Mouse (Mus musculus) forebrain, embryonic 11.5 days (tissue): ENCODE measurements around the gene S100a7a. TPM values are rescaled to one million over a fixed set of nuclear protein-coding genes. Genes with fewer than 3 reads are reported as not detected.

Experiments used
- ATAC-seq: fragments of 200-750 bp; cut with Nextera tagmentation; replicated peaks from 2 replicates; pipeline ENCODE4 v1.8.0; 2017; ENCODE audit warnings: moderate TSS enrichment; ENCODE audit not compliant: low FRiP score
- DNase-seq: peaks from one replicate; pipeline ENCODE4 v3.0.0-alpha.2; 2017; ENCODE audit warnings: low spot score
- H3K27ac ChIP-seq: fragments of 300-500 bp; sonication (generic); 2 replicates; pipeline ENCODE4 v1.5.1; 2014; ENCODE audit warnings: low read depth, low read length
- H3K27me3 ChIP-seq: fragments of 300-500 bp; sonication (generic); 2 replicates; pipeline ENCODE4 v1.6.1; 2014; ENCODE audit warnings: mild to moderate bottlenecking, low read length, mixed read lengths; ENCODE audit not compliant: control insufficient read depth, insufficient read depth
- H3K36me3 ChIP-seq: fragments of 300-500 bp; sonication (generic); 2 replicates; pipeline ENCODE4 v1.6.1; 2014; ENCODE audit warnings: mild to moderate bottlenecking, low read length, moderate library complexity, mixed read lengths; ENCODE audit not compliant: control insufficient read depth, insufficient read depth
- H3K4me1 ChIP-seq: fragments of 300-500 bp; sonication (generic); replicated peaks from 2 replicates; pipeline ENCODE4 v1.6.1; 2014; ENCODE audit warnings: low read length, mixed read lengths; ENCODE audit not compliant: control insufficient read depth, insufficient read depth
- H3K4me2 ChIP-seq: fragments of 300-500 bp; sonication (generic); 2 replicates; pipeline ENCODE4 v1.6.1; 2014; ENCODE audit warnings: low read depth, mild to moderate bottlenecking, low read length, moderate library complexity, mixed read lengths; ENCODE audit not compliant: severe bottlenecking
- H3K4me3 ChIP-seq: fragments of 300-500 bp; sonication (generic); 2 replicates; pipeline ENCODE4 v1.5.1; 2014; ENCODE audit warnings: low read depth, low read length
- H3K9ac ChIP-seq: fragments of 300-500 bp; sonication (generic); 2 replicates; pipeline ENCODE4 v1.6.1; 2014; ENCODE audit warnings: low read length
- H3K9me3 ChIP-seq: fragments of 300-500 bp; sonication (generic); 2 replicates; pipeline ENCODE4 v1.6.1; 2016; ENCODE audit warnings: low read length, mixed read lengths; ENCODE audit not compliant: control insufficient read depth
- WGBS: fragments of 180-500 bp; shearing (Covaris S2); extraction: QIAGEN DNeasy Blood & Tissue Kit; methylation state at CpG from one replicate; pipeline ENCODE4 v1.1.7; 2014; 5-methylcytosine and 5-hydroxymethylcytosine counted together
- polyA plus RNA-seq: library from polyadenylated mRNA; unstranded; fragments of >200 nt; fragmentation: Nextera tagmentation; extraction: Ambion mirVana; gene quantifications from 2 replicates; pipeline ENCODE4 v1.2.1, GENCODE M21; 2014

The S100a7a gene
- polyA plus RNA-seq, 1 experiment from 2014 or later: not detected

DNA sequence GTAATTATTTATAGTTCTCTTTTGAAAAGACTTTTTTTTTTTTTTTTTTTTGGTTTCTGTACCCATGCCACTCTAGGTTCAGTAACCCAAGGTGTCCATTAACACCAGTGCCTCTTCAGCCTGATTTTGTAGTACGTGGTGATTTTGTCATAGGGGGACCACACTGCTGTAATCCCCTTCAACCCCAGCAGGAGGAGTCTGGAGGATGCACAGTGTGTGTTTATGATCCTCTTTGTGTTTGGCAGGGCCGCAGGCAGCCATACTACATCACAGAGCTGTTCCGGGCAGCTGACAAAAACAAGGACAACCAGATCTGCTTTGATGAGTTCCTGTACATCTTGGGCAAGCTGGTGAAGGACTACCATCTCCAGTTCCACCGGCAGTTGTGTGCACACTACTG is 3.6 kb downstream of the S100a7a start:
- WGBS: 80% methylated on average over 4 of the region's 4 CpGs
- Histone ChIP-seq H3K27ac (no peak overlapping the region), H3K4me1 (no peaks in the 10 kb centered on the region), H3K27me3 (no peaks in the 10 kb centered on the region), H3K4me3 (no peak overlapping the region), H3K36me3 (no peaks in the 10 kb centered on the region), H3K9ac (no peak overlapping the region), H3K9me3 (no peaks in the 10 kb centered on the region), H3K4me2 (no peak overlapping the region)
- DNase-seq (no peak), ATAC-seq (no peak)

DNA sequence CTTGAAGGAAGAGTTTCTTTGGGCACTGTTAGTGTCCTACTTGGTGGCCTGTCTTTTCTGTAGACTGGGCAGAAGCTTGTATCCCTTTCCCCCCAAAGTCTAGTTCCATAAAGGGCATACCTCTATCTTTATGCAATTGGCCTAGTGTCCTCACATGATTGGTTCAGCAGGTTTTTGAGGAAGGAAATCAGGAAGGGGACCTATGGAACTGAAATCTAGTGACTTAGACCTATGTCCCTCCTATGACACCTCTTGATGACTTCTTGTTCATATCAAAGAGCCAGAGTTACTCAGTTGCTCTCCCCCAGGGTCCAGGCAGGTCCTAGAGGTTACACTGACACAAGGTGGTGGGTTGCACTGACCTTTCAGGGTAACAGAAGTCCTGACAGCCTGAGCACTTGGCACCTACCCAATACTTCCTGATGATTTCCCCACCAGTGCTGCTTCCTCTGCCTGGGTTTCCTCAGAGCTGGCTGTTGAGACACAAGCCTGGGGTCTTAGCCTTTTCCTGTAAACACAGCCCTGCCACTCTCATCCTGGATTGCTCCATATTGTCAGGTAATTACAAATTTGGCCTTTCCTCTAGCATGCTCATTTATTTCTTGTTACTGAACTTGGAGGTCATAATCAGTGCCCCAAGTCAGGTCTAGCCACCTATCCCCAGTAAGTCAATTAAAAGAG is 5.7 kb downstream of the S100a7a start:
- no peak overlapping the region for H3K9ac ChIP-seq
- no peak for ATAC-seq
- H3K27ac ChIP-seq: no peak overlapping the region
- no peaks in the 10 kb centered on the region for H3K36me3 ChIP-seq
- H3K27me3 ChIP-seq: no peaks in the 10 kb centered on the region
- no peaks in the 10 kb centered on the region for H3K4me1 ChIP-seq
- H3K4me3 ChIP-seq: no peak overlapping the region
- no peaks in the 10 kb centered on the region for H3K9me3 ChIP-seq
- no peak for DNase-seq
- H3K4me2 ChIP-seq: no peak overlapping the region

- WGBS: 86% methylated on average over 2 of the region's 2 CpGs
Observed at GRCm38 (mm10) chr3:90664219-90664618, 10.4 kb downstream of the S100a7a start.

DNA sequence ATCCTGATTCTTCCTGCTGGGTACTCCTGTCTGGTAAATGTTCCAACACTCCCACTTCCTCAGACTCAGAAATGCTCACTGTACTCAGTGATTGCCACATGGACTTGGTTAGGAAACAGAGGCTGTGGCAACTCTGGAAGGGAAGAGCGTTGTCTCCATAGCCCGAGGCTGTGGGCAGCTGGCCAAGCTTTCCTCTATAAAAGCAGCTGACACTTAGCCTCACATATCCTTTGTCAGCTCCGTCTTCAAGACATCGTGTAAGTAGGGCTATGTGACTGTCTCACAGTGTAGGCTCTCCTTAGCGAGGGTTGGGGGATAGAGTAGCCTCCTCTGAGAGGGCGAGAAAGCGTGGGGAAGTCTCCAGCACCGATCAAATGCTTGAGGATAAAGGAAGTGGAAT is 15.0 kb downstream of the S100a7a start, which contains the start of gene S100a8:
TSS of gene S100a8 (plus strand) at position 133 of the 400 bp plus-strand sequence.
- H3K9ac ChIP-seq: no peak within 1 kb of the TSS
- H3K36me3 ChIP-seq: no peaks in the 10 kb centered on the region
- H3K4me2 ChIP-seq: no peak within 1 kb of the TSS
- DNase-seq (no peak), ATAC-seq (no peak)
- H3K4me3 ChIP-seq: no peak within 1 kb of the TSS
- no peak within 1 kb of the TSS for H3K27ac ChIP-seq
- no peaks in the 10 kb centered on the region for H3K9me3 ChIP-seq
- H3K27me3 ChIP-seq: no peaks in the 10 kb centered on the region
- H3K4me1 ChIP-seq: no peaks in the 10 kb centered on the region
- WGBS: 84% methylated on average over 8 of the region's 8 CpGs

More at GRCm38 (mm10) chr3:90664219-90664618, 10.4 kb downstream of the S100a7a start:
- Histone ChIP-seq H3K9ac (no peak overlapping the region), H3K4me1 (no peaks in the 10 kb centered on the region), H3K4me2 (no peak overlapping the region), H3K27me3 (no peaks in the 10 kb centered on the region), H3K36me3 (no peaks in the 10 kb centered on the region), H3K27ac (no peak overlapping the region), H3K4me3 (no peak overlapping the region), H3K9me3 (no peaks in the 10 kb centered on the region)
- no peak for ATAC-seq
- DNase-seq: no peak

GRCm38 (mm10) chr3:90678656-90679055 is 24.8 kb downstream of the S100a7a start:
- H3K27ac ChIP-seq: no peak overlapping the region
- no peak overlapping the region for H3K9ac ChIP-seq
- no peaks in the 10 kb centered on the region for H3K4me1 ChIP-seq
- no peaks in the 10 kb centered on the region for H3K36me3 ChIP-seq
- 59% methylated on average over 3 of the region's 3 CpGs for WGBS
- H3K27me3 ChIP-seq: no peaks in the 10 kb centered on the region
- ATAC-seq: no peak
- H3K9me3 ChIP-seq: no peaks in the 10 kb centered on the region
- H3K4me2 ChIP-seq: no peak overlapping the region
- no peak for DNase-seq
- no peak overlapping the region for H3K4me3 ChIP-seq

GRCm38 (mm10) chr3:90683929-90684328 is 30.1 kb downstream of the S100a7a start:
- Histone ChIP-seq H3K9me3 (no peaks in the 10 kb centered on the region), H3K4me3 (no peak overlapping the region)
- WGBS: 89% methylated on average over 3 of the region's 3 CpGs

GRCm38 (mm10) chr3:90686835-90687234 is 33.0 kb downstream of the S100a7a start:
- H3K27ac ChIP-seq: no peak overlapping the region
- H3K27me3 ChIP-seq: no peaks in the 10 kb centered on the region
- no peak overlapping the region for H3K9ac ChIP-seq
- H3K36me3 ChIP-seq: no peaks in the 10 kb centered on the region
- no peak for DNase-seq
- ATAC-seq: no peak
- no peaks in the 10 kb centered on the region for H3K4me1 ChIP-seq
- WGBS: 89% methylated on average over 2 of the region's 2 CpGs
- H3K9me3 ChIP-seq: no peaks in the 10 kb centered on the region
- H3K4me3 ChIP-seq: no peak overlapping the region
- no peak overlapping the region for H3K4me2 ChIP-seq

More at GRCm38 (mm10) chr3:90683929-90684328, 30.1 kb downstream of the S100a7a start:
- no peak overlapping the region for H3K27ac ChIP-seq
- no peak overlapping the region for H3K4me2 ChIP-seq
- no peaks in the 10 kb centered on the region for H3K36me3 ChIP-seq
- H3K9ac ChIP-seq: no peak overlapping the region
- no peaks in the 10 kb centered on the region for H3K4me1 ChIP-seq
- no peaks in the 10 kb centered on the region for H3K27me3 ChIP-seq
- DNase-seq (no peak), ATAC-seq (no peak)

DNA sequence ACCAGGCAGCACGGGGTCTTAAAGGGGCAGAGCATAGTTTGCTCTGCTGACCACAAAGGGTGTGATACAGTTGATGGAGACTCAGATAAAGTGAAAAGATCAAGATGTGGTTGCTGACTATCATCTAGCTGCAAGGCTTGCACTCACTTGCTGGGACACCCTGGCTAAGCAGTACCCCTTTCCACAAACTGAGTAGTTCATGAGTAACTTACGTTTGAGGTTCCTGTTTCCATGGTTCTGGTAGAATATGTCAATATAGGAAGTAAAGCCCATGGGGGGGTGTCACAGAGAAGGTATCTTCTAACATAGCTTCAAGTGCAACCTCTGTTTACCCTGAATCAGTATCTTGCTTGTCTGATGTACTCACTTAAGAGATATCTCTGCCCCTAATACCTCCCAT is 39.7 kb downstream of the S100a7a start:
- H3K36me3 ChIP-seq: no peaks in the 10 kb centered on the region
- no peak overlapping the region for H3K4me3 ChIP-seq
- no peak overlapping the region for H3K27ac ChIP-seq
- no peak for DNase-seq
- WGBS: 86% methylated on average over 2 of the region's 2 CpGs
- no peaks in the 10 kb centered on the region for H3K4me1 ChIP-seq
- H3K9ac ChIP-seq: no peak overlapping the region
- no peaks in the 10 kb centered on the region for H3K9me3 ChIP-seq
- H3K4me2 ChIP-seq: no peak overlapping the region
- H3K27me3 ChIP-seq: no peaks in the 10 kb centered on the region
- ATAC-seq: no peak

DNA sequence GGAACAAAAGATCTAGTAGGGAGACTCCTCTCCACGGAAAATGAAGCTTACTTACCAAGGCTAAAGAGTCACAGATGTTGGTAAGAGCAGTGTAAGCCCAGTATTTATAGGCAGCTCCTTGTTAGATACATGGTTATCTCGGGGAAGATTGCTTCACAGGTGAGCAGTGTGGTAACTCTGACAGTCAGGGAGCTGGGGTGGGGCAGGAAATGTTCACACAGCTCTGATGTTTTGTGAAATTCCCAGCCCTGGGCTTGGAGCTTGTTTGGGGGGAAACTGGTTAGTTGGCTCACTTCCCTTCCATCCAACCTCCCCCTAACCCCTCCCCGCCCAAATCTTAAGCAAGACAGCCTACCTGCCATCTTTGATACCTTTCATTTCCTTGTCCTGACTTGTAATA is 41.8 kb downstream of the S100a7a start, which contains the start of gene S100a9:
TSS of gene S100a9 (minus strand) at position 109 of the 400 bp plus-strand sequence.
- no peak within 1 kb of the TSS for H3K4me3 ChIP-seq
- no peak within 1 kb of the TSS for H3K9ac ChIP-seq
- H3K4me2 ChIP-seq: no peak within 1 kb of the TSS
- WGBS: 78% methylated on average over 3 of the region's 3 CpGs
- DNase-seq: no peak
- H3K4me1 ChIP-seq: no peaks in the 10 kb centered on the region
- no peaks in the 10 kb centered on the region for H3K27me3 ChIP-seq
- no peaks in the 10 kb centered on the region for H3K36me3 ChIP-seq
- H3K27ac ChIP-seq: no peak within 1 kb of the TSS
- no peaks in the 10 kb centered on the region for H3K9me3 ChIP-seq
- ATAC-seq: no peak
